Mouse (Mus musculus) cerebellum, adult 2 months (tissue): ENCODE measurements at regions not wholly inside any gene's neighbourhood (a gene's known extent, or its start where the extent isn't known, plus 50 kb on each side); places are given as distances from the start of the nearest gene placed in this dataset.

Experiments used
- DNase-seq, 2 experiments: peaks; one replicate each; pipeline ENCODE4 v3.0.0; 2021
- H3K27ac ChIP-seq: fragments of 200-500 bp; 2 replicates; pipeline ENCODE4 v1.5.1; 2012; ENCODE audit warnings: low read length, control low read depth, inconsistent platforms; ENCODE audit not compliant: insufficient read depth
- H3K27me3 ChIP-seq: fragments of 200-500 bp; 2 replicates; pipeline ENCODE4 v1.6.1; 2012; ENCODE audit warnings: inconsistent platforms, mild to moderate bottlenecking, low read length, moderate library complexity; ENCODE audit not compliant: control insufficient read depth, insufficient read depth
- H3K4me1 ChIP-seq: fragments of 200-500 bp; 2 replicates; pipeline ENCODE4 v1.6.1; 2011; ENCODE audit warnings: low read length; ENCODE audit not compliant: control insufficient read depth, insufficient read depth
- H3K4me3 ChIP-seq: fragments of 200-500 bp; replicated peaks from 2 replicates; pipeline ENCODE3; 2011; ENCODE audit warnings: mild to moderate bottlenecking, low read depth, low read length, control low read depth; ENCODE audit not compliant: insufficient read depth
- CTCF ChIP-seq: fragments of 200-500 bp; IDR thresholded peaks from 2 replicates; pipeline ENCODE4 v1.5.1; 2011; ENCODE audit warnings: low read depth, mild to moderate bottlenecking, control low read depth, low read length, moderate library complexity, borderline replicate concordance; ENCODE audit not compliant: insufficient read depth
- POLR2A ChIP-seq: fragments of 200-500 bp; IDR thresholded peaks from 2 replicates; pipeline ENCODE4 v1.6.1; 2011; ENCODE audit warnings: low read length, control low read depth, borderline replicate concordance; ENCODE audit not compliant: insufficient read depth
- WGBS: fragments of 180-500 bp; shearing (Covaris S2); methylation state at CpG from one replicate; pipeline ENCODE4 v1.1.7; 2018; 5-methylcytosine and 5-hydroxymethylcytosine counted together

DNA sequence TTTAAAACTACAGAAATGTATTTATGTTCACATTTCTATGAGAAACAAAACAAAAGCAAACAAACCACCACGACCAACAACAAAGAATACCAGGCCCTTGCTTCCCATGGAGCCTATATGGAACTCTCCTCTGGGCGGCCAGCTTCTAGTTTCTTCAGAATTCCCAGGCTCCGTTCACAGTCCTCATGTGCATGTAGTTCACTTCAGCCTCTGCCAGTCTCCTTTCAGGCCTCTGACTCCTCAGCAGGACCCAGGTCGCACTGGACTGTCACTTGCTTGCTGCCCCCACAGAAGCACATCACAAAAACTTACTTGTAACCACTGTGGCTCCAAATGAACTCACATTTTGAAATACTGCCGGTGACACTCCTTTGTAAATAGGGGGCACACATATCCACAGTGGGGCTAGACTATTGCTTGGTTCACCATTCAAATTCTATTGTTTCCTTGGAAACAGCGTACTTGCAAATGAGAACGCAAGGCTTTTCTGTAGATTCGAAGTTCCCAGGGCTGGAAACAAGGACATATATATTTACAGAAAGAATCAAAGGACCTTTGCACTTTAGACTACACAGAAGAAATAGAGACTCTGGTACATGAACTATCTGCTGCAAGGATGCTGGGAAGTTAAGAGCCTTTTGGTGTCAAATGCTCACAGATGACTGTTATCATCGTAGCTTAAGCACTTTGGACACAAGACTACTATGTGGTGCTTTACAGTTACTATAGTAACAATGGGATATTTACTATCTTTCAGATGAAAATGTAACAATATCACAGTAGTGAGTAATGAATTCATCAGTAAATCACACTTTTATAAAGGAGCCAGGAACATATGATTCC is 186.4 kb upstream of the Emcn start:
- DNase-seq, result no peak
- H3K27me3 ChIP-seq, result no peaks in the 10 kb centered on the region
- no peak overlapping the region for H3K27ac ChIP-seq
- H3K4me3 ChIP-seq, result no peak overlapping the region
- TF ChIP-seq POLR2A (no peak), CTCF (no peak)
- WGBS, result 80% methylated on average over 9 of the region's 9 CpGs
- peaks cover 4% of the 10 kb centered on the region for H3K4me1 ChIP-seq

DNA sequence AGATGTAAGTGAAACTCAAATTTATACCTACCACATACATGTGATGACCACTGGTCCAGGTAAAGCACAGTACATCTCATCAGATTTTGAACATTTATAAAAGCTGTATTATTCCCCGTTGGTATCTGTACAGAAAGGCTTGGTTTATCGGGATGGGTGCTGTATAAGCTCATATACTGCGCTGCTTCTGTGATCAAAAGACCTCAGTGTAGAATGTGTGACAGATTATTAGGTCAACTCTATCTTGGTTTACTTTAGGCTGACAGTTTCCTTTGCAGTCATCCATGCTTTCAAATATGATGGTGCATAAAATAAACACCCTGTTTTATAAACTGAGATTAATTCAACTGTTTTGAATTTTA is 185.8 kb upstream of the Emcn start:
- Histone ChIP-seq H3K4me3 (no peak overlapping the region), H3K4me1 (peaks cover 4% of the 10 kb centered on the region), H3K27me3 (no peaks in the 10 kb centered on the region), H3K27ac (no peak overlapping the region)
- 95% methylated on average over 3 of the region's 3 CpGs for WGBS
- no peak for DNase-seq
- TF ChIP-seq CTCF, result no peak
- no peak for TF ChIP-seq POLR2A

DNA sequence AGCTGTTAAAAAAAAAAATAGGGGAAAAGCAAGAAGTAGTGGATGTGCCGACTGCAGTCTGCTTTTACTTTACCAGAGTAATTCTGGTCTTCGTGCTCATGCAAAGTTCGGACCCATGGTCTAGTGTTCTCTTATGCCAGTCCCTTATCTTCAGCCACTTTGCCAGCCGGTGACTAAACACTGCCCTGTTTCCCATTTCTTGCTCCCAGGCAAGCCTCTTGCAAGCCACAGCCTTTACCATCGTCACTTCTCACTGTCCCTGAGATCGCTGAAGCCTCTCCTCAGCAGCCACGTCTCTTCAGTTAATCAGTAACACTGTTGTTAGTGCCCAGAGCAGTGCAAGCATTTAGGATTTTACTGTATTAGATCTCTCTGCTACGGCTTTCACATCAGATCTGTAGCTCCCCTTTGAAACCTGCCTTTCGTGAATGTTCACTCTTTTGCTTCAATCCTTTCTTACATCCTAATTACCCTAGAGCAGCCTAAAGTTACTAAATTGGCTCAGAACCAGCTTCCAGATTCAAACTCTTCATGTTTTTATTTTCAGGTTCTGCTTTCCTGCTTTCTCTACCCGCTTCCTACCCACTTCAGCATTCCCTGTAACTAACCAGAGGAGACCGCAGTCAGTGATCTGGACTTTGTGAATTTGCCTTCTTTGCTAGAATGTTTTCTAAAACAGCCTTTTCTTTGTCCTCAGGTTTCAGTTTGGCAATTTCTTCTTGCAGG is 184.5 kb upstream of the Emcn start:
- H3K4me1 ChIP-seq, result no peaks in the 10 kb centered on the region
- H3K27me3 ChIP-seq, result no peaks in the 10 kb centered on the region
- no peak overlapping the region for H3K4me3 ChIP-seq
- no peak overlapping the region for H3K27ac ChIP-seq
- TF ChIP-seq CTCF (no peak), POLR2A (no peak)
- DNase-seq, result no peak
- 83% methylated on average over 11 of the region's 11 CpGs for WGBS

DNA sequence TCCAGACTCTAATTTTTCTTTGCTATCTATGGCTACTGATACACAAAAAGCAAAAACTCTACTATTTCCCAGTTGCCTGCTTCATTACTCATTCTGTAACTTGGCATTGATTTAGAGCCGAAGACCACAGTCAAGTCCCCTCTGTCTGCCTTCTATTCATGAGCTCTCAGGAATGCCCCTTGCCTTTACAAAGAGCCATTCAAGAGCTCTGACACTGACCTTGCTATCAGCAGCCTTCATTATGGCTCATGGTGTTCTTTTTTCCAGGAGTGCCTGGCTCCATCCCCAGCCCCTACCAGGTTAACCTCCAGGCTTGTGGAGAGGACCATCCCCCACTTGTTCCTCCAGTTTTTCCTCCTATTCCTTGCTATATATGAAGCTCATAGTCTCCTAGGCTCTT is 151.8 kb upstream of the Emcn start:
- no peak for DNase-seq
- no peaks in the 10 kb centered on the region for H3K4me1 ChIP-seq
- no peak overlapping the region for H3K4me3 ChIP-seq
- 68% methylated on average over 1 of the region's 1 CpGs for whole genome bisulfite sequencing
- TF ChIP-seq CTCF, result no peak
- TF ChIP-seq POLR2A, result no peak
- H3K27ac ChIP-seq, result no peak overlapping the region
- no peaks in the 10 kb centered on the region for H3K27me3 ChIP-seq

DNA sequence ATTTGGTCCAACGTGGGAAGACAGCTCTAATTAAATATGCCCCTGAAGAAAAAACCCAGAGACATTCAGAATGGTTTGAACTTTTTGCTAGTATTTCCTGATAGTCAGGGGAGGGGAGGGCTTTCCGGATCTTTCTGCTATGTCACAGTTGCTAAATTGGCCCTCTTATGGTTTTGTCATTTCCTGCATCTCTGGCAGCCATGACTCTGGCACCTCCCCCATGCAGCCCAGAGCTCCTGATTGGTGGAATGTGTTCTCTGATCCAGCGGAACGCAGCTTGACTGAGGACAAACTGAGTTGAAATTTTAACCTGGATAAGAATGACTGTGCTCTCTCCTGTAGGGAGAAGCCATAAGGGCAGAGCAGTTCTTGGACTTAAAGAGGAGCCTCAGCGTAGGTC is 150.4 kb upstream of the Emcn start:
- H3K27me3 ChIP-seq, result no peaks in the 10 kb centered on the region
- 83% methylated on average over 5 of the region's 5 CpGs for WGBS
- DNase-seq, result no peak

DNA sequence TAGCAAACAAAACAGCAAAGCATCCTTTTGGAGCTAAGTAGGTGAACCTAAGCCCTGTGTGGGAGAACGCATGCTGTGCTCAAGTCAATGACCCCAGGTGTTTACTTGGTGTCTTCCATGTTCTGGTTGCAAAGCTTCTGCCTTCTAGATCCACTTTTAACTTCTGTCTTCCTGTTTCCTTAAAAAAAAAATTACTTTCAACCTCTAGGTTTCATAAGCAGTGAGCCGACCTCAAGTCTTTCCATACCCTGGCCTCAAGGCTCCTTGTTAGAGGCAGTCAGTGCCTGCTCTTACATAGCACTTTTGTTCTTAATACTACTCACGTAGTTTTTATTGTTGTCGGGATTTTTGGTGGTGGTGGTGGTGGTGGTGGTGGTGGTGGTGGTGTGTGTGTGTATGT is 149.9 kb upstream of the Emcn start:
- no peaks in the 10 kb centered on the region for H3K4me1 ChIP-seq
- DNase-seq, result no peak
- H3K27me3 ChIP-seq, result no peaks in the 10 kb centered on the region
- H3K27ac ChIP-seq, result no peak overlapping the region
- no peak for TF ChIP-seq POLR2A
- no peak for TF ChIP-seq CTCF
- no peak overlapping the region for H3K4me3 ChIP-seq
- 96% methylated on average over 4 of the region's 4 CpGs for WGBS

More for the DNA sequence above, 150.4 kb upstream of the Emcn start:
- TF ChIP-seq CTCF (no peak), POLR2A (no peak)
- Histone ChIP-seq H3K27ac (no peak overlapping the region), H3K4me3 (no peak overlapping the region), H3K4me1 (no peaks in the 10 kb centered on the region)

DNA sequence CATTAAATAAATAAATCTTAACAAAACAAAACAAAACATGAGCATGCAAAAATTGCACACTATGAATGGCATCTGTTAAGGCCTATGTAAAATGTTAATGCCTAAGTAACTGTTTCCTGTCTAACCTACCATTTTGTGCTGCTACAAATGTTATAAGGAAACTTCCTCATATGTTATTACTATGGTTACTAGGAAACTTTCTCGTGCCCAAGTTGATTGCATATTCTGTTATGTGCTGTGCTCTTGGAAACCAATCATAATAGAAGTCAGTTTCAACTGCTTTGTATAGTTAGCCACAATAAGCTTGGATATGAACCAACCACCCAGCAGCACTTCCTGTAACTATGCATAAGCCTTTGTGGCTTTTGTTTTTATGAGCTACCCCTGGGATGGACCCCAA is 147.0 kb upstream of the Emcn start:
- 53% methylated on average over 1 of the region's 1 CpGs for WGBS
- H3K4me1 ChIP-seq, result no peaks in the 10 kb centered on the region
- TF ChIP-seq POLR2A, result no peak
- H3K4me3 ChIP-seq, result no peak overlapping the region
- no peak for DNase-seq
- no peak overlapping the region for H3K27ac ChIP-seq
- no peaks in the 10 kb centered on the region for H3K27me3 ChIP-seq

DNA sequence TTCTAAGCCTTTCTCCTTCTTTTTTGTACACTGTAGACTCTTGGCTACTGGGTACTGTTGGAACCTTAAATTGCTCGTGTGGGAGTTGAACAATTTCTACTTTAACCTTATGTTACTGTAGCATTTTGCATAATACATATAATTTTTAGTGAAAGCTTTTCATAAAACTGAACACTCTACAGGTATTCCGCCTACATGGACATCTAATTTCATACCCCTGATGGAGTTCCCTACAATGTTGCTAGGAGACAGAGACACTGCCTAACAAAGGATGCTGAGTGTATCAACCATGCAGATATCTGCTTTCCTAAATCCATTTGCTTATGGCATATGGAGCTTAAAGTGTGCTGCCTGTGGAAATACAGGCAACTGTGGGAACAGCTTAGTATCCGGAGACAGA is 129.2 kb upstream of the Emcn start:
- no peak overlapping the region for H3K4me3 ChIP-seq
- no peak overlapping the region for H3K27ac ChIP-seq
- H3K4me1 ChIP-seq, result no peaks in the 10 kb centered on the region
- WGBS, result 62% methylated on average over 3 of the region's 3 CpGs
- TF ChIP-seq CTCF (no peak), POLR2A (no peak)
- DNase-seq, result no peak
- no peaks in the 10 kb centered on the region for H3K27me3 ChIP-seq
